Mouse (Mus musculus) myocyte (in vitro differentiated cells): ENCODE measurements at regions not wholly inside any gene's neighbourhood (a gene's known extent, or its start where the extent isn't known, plus 50 kb on each side); places are given as distances from the start of the nearest gene placed in this dataset.

Experiments used
- H3K27me3 ChIP-seq: one replicate; pipeline ENCODE4 v1.6.1; 2011; ENCODE audit not compliant: control insufficient read depth, insufficient read depth, insufficient read length
- H3K36me3 ChIP-seq: one replicate; pipeline ENCODE4 v1.6.1; 2011; ENCODE audit not compliant: control insufficient read depth, insufficient read depth
- H3K4me2 ChIP-seq: one replicate; pipeline ENCODE4 v1.6.1; 2011; ENCODE audit warnings: low read depth, control low read depth
- H3K4me3 ChIP-seq: one replicate; pipeline ENCODE4 v1.5.1; 2011; ENCODE audit warnings: mild to moderate bottlenecking, control low read depth, moderate library complexity
- H3K79me2 ChIP-seq: one replicate; pipeline ENCODE4 v1.6.1; 2011; ENCODE audit not compliant: control insufficient read depth, insufficient read depth
- H3ac ChIP-seq: one replicate; pipeline ENCODE4 v1.6.1; 2011; ENCODE audit not compliant: control insufficient read depth, insufficient read length
- CEBPB ChIP-seq: IDR thresholded peaks from 2 replicates; pipeline ENCODE4 v1.6.1; 2011; ENCODE audit warnings: mild to moderate bottlenecking, moderate library complexity; ENCODE audit not compliant: poor library complexity, insufficient read depth, severe bottlenecking
- E2F4 ChIP-seq: IDR thresholded peaks from one replicate; pipeline ENCODE4 v1.6.1; 2011; ENCODE audit warnings: mild to moderate bottlenecking, control low read depth, moderate library complexity; ENCODE audit not compliant: insufficient read depth
- MAX ChIP-seq: IDR thresholded peaks from one replicate; pipeline ENCODE4 v1.6.1; 2011; ENCODE audit warnings: low read depth, mild to moderate bottlenecking, control low read depth
- MYOD1 ChIP-seq, 3 experiments: IDR thresholded peaks; one replicate each; pipeline ENCODE4 v1.6.1; 2011; ENCODE audit warnings: control low read depth in 2 of 3, low read depth in 2 of 3, mild to moderate bottlenecking in 2 of 3, moderate library complexity in 1 of 3; ENCODE audit not compliant: insufficient read length in 2 of 3, control insufficient read depth in 1 of 3
- MYOG ChIP-seq, 3 experiments: IDR thresholded peaks; one replicate each; pipeline ENCODE4 v1.6.1; 2011; ENCODE audit warnings: control low read depth in 2 of 3, low read depth in 2 of 3, mild to moderate bottlenecking in 2 of 3; ENCODE audit not compliant: insufficient read length in 2 of 3, control insufficient read depth in 1 of 3, insufficient read depth in 1 of 3
- POLR2A ChIP-seq: IDR thresholded peaks from one replicate; pipeline ENCODE4 v1.6.1; 2011; ENCODE audit warnings: low read depth, mild to moderate bottlenecking, control low read depth, moderate library complexity; ENCODE audit not compliant: insufficient read length
- POLR2AphosphoS2 ChIP-seq: IDR thresholded peaks from one replicate; pipeline ENCODE4 v1.6.1; 2011; ENCODE audit warnings: low read depth, control low read depth; ENCODE audit not compliant: insufficient read length
- REST ChIP-seq: IDR thresholded peaks from one replicate; pipeline ENCODE4 v1.6.1; 2011; ENCODE audit warnings: mild to moderate bottlenecking, control low read depth, moderate library complexity; ENCODE audit not compliant: insufficient read depth, insufficient read length
- SRF ChIP-seq: IDR thresholded peaks from one replicate; pipeline ENCODE4 v1.6.1; 2011; ENCODE audit warnings: low read depth; ENCODE audit not compliant: control insufficient read depth, insufficient read length
- TCF12 ChIP-seq: IDR thresholded peaks from one replicate; pipeline ENCODE4 v1.6.1; 2011; ENCODE audit warnings: mild to moderate bottlenecking, control low read depth; ENCODE audit not compliant: poor library complexity, insufficient read depth, severe bottlenecking
- TCF3 ChIP-seq: IDR thresholded peaks from one replicate; pipeline ENCODE4 v1.6.1; 2011; ENCODE audit warnings: low read depth, control low read depth; ENCODE audit not compliant: insufficient read length
- USF1 ChIP-seq: IDR thresholded peaks from one replicate; pipeline ENCODE4 v1.6.1; 2011; ENCODE audit warnings: low read depth, mild to moderate bottlenecking, control low read depth, moderate library complexity

DNA sequence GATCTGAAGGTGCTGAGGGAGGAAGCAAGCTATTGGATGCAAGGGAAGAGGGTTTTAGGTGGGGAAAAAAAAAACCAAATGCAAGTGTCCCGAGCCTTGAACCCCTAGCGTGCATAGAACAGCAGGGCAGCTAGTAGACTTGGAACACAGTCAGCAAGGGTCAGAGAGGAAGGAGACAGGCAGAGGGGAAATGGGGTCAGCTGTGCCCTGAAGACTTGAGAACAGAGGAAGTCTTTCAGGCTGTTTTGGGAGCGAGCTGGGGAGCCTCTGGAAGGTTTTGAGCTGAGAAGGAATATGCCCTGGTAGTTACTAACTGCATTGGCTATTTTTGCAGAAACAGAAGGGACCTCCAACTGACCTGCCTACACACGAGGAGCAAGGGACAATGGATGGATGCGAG, 149.5 kb downstream of the Pten start:
- no peak for TF ChIP-seq SRF
- no peak for TF ChIP-seq POLR2A
- no peak for TF ChIP-seq MYOD1 (IDR thresholded peaks at IDR 0.05; ENCODE audit: control insufficient read depth in 1 of 3, insufficient read length in 2 of 3, low read depth in 2 of 3)
- no peak for TF ChIP-seq TCF3
- TF ChIP-seq MAX = no peak
- TF ChIP-seq E2F4 = no peak
- no peak for TF ChIP-seq TCF12
- no peak for TF ChIP-seq POLR2AphosphoS2
- TF ChIP-seq REST = no peak
- TF ChIP-seq CEBPB = no peak
- no peak for TF ChIP-seq USF1
- TF ChIP-seq MYOG (IDR thresholded peaks at IDR 0.05; ENCODE audit: control insufficient read depth in 1 of 3, insufficient read depth in 1 of 3, insufficient read length in 2 of 3, low read depth in 2 of 3) = no peak
- Histone ChIP-seq H3K27me3 (no peaks in the 10 kb centered on the region), H3K79me2 (no peaks in the 10 kb centered on the region)

GRCm38 (mm10) chr19:32910050-32910462, 152.8 kb downstream of the Pten start:
- no peak overlapping the region for H3K4me3 ChIP-seq
- TF ChIP-seq CEBPB (no peak), MYOG (IDR thresholded peaks at IDR 0.05; ENCODE audit: control insufficient read depth in 1 of 3, insufficient read depth in 1 of 3, insufficient read length in 2 of 3, low read depth in 2 of 3) (no peak), POLR2AphosphoS2 (no peak), REST (no peak), POLR2A (no peak), TCF12 (no peak), MYOD1 (IDR thresholded peaks at IDR 0.05; ENCODE audit: control insufficient read depth in 1 of 3, insufficient read length in 2 of 3, low read depth in 2 of 3) (no peak), SRF (no peak), MAX (no peak), USF1 (no peak), TCF3 (no peak), E2F4 (no peak)
- no peak overlapping the region for H3K4me2 ChIP-seq
- H3K27me3 ChIP-seq = no peaks in the 10 kb centered on the region
- no peaks in the 10 kb centered on the region for H3K79me2 ChIP-seq
- H3K36me3 ChIP-seq = no peaks in the 10 kb centered on the region
- no peak overlapping the region for H3ac ChIP-seq

More for the DNA sequence above, 149.5 kb downstream of the Pten start:
- Histone ChIP-seq H3K36me3 (no peaks in the 10 kb centered on the region), H3K4me2 (no peak overlapping the region), H3ac (no peak overlapping the region), H3K4me3 (no peak overlapping the region)

DNA sequence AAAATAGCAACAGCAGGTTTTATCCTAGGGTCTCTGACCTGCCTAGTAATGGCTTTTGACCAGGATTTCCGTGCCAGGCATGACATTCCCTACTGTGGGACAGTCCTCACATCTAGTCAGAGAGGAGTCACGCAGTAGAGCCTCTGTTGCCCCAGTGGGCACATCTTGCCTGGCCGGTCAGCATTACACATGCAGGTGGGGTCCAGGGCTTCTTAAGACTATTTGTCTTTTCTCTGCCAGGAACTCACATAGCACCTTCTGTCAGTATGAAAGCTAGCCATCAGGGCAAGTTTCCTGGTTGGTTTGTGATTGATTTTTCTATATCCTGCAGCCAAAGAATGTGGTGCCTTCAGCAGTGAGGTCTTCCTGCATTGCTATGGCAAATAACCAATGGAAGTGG, 155.0 kb downstream of the Pten start:
- no peak overlapping the region for H3K4me2 ChIP-seq
- H3K36me3 ChIP-seq = no peaks in the 10 kb centered on the region
- no peaks in the 10 kb centered on the region for H3K79me2 ChIP-seq
- no peak overlapping the region for H3K4me3 ChIP-seq
- H3ac ChIP-seq = no peak overlapping the region
- TF ChIP-seq POLR2A (no peak), E2F4 (no peak), MYOD1 (IDR thresholded peaks at IDR 0.05; ENCODE audit: control insufficient read depth in 1 of 3, insufficient read length in 2 of 3, low read depth in 2 of 3) (no peak), TCF12 (no peak), CEBPB (no peak), MYOG (IDR thresholded peaks at IDR 0.05; ENCODE audit: control insufficient read depth in 1 of 3, insufficient read depth in 1 of 3, insufficient read length in 2 of 3, low read depth in 2 of 3) (no peak), MAX (no peak), REST (no peak), SRF (no peak), USF1 (no peak), TCF3 (no peak), POLR2AphosphoS2 (no peak)
- H3K27me3 ChIP-seq = no peaks in the 10 kb centered on the region

DNA sequence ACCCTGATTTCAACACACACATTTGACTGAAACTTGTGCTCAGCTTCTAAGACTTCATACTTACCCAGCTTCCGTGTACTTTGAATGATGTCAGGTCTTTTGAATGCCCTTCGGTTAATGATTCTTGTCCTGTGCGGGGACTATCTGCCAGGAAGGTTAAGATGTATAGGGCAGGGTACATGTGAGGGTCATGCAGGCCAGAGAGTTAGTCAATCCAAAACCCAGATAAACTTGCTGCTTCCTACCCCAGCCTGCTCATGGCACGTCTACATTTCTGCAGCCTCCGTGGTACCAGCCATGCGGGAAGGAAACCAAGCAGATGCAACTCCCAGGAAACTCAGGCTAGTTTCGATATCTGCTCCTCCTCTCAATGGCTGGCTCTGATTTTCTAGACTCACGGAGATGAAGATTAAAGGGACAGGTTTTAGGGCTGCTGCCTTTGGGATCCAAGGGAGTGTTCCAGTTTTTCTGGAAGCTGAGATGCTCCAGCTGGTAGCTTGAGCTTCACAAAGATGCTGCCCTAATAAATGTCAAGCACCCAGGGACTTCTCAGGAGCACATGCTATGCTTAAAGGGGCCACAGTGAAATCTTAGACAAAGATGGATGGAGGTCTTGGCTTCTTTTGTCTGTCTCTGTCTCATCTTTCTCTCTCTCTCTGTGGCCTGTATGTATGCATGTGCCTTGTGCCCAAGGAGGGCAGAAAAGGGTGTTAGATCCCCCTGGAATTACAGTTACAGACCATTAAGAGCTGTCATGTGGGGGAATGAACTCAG, 159.4 kb downstream of the Pten start:
- H3K4me3 ChIP-seq = no peak overlapping the region
- no peaks in the 10 kb centered on the region for H3K79me2 ChIP-seq
- no peak overlapping the region for H3K4me2 ChIP-seq
- no peaks in the 10 kb centered on the region for H3K36me3 ChIP-seq
- H3ac ChIP-seq = no peak overlapping the region
- TF ChIP-seq TCF12 = no peak
- H3K27me3 ChIP-seq = no peaks in the 10 kb centered on the region
